Mouse (Mus musculus) megakaryocyte, adult 5-6 weeks (primary cell): ENCODE measurements at regions not wholly inside any gene's neighbourhood (a gene's known extent, or its start where the extent isn't known, plus 50 kb on each side); places are given as distances from the start of the nearest gene placed in this dataset.
A peak's percentile ranks its signal among the peaks of the same experiment; 100 is the strongest.

Source experiments
- ATAC-seq: 2 replicates; pipeline ENCODE4 v1.8.0; 2016; ENCODE audit warnings: mild to moderate bottlenecking, inconsistent platforms; ENCODE audit not compliant: poor library complexity, severe bottlenecking

DNA sequence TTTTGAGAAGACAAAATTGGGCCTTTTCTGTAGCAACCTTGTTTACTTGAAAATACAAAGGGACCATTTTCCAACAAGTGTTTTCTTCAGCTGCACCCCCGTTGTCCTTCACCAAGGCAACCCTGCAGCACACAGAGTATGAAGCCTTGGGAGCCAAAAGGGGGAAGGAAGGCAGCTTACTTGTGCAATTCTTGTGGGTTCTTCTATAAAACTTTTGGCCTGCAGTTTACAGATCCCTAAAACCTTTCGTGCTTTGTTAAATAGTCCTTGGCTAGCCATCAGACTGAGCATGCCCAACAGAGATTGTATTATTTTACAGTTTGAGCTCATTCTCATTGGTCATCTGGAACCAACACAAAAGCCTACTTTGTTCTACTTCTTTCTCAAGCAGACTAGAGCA is 140.6 kb upstream of the H2al1a start:
- peak; percentile 51; the same call in 1 of the 2 replicates for ATAC-seq

DNA sequence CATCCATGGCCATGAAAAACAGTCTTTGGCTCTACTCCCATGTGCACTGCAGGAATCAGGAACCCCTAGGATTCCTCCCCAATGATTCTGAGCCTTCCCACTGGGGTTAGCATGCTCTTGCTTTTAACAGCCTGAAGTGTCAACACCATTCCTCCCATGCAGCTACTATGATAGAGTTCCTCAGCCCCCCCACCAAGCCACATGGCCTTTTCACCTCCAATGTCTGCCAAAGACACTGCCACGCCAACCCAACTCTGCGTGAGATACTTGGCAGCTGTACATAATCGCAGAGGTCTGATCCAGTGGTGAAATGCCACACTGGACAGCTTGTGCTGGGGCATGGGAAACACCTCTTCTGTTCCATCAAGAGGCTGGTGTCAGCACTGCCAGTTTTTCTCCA is 128.6 kb upstream of the H2al1a start:
- ATAC-seq, result no peak

DNA sequence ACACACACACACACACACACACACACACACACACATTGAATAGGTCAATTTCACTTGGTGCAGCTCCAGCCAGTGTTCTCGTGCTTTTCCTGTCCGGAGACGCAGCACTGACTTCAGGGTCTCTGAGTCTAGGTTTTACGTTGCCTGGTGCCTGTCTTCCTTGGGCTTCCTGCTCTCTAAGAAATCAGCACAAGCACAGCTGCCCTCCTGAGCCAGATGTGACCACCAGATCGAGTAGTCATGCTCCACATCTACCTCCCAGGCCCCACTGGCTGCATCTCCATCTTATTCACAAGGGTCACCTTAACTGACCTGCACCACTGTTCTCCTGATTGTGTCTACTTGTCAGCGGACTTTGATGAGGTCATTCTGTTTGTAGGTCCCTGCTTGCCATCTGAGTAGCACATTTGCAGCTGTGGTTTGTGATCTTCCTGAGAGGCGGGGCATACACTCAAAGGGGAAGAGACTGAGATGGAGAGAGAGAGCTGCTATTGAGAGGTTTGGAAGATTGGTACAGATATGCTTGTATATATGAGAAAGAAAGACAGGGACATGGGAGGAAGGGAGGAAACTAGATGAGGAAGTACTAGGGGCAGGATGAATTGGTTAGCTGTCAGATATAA is 118.8 kb upstream of the H2al1a start:
- ATAC-seq, result peak; percentile 60; the same call in 1 of the 2 replicates

DNA sequence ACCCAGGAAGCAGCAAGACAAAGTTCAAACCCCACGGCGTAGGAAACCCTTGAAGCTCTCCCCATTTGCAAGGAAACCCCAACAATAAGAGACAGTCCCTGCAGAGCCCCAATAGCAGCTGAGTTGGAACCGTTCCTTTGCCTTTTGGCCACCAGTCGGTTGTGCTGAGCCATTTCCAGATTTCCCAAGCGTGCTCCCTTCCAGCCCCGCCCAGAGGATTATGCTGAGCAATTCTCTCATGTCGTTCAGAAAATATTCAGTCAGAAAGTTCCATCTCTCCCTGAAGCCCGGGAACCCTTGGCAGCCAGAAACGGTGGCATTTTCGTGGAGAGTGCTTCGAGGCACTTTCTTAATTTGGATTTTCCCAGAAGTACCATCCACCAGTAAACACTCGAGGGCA is 117.2 kb upstream of the H2al1a start:
- ATAC-seq, result no peak

DNA sequence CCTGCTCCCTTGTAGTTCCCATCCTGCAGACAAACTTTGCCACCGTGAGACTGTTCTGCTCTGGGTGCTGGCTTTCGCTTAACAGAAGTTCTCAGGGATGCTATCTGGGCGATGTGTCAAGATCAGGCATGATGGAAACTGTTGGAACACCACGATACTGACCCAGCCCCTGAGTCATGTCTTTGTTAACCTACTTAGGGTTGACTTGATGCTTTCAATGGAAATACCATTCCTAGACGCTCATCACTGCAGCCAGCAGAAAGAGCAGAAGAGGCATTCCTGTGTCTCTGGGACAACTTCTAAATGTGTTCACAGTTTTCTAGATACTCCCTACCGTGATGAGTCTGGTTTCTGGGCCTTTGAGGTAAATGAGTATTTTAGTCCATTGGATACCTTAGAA is 108.2 kb upstream of the H2al1a start:
- ATAC-seq, result no peak

DNA sequence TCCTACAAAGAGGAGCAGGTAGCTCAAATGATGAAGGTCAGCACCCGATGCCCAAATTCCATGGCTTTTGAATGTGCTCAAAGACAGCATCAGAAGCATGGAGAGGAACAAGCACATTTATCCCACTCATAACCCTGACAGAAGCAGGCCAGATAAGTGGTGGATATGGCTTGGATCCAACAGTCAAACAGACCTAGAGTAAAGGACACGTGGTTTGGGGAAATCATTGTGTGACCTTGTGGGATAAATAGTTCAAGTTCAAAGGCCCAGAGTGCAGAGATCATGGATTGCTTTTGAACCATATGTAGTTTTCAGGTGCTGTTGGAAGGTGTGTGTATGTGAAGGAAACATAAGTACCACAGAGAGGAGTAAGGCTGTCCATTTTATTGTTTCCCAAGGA is 94.9 kb upstream of the H2al1a start:
- ATAC-seq, result no peak

DNA sequence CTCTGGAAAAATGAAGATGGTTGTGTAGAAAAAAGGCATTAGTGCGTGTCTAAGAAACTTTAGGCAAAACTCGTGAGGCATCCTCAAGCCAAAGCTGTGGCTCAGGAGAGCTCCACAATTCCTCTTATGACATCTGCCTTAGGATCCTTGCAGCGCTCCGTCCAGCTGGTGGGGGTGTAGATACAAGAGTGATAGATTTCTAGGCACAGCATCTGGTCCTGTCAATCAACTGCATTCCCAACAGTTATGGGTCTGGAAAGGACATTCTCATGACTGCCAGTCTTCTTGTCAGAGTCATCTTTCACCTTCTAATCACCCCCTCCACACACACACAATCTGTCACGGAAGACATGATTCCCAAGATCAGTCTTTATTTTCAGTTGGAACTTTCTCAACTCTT is 89.2 kb upstream of the H2al1a start:
- ATAC-seq, result no peak

DNA sequence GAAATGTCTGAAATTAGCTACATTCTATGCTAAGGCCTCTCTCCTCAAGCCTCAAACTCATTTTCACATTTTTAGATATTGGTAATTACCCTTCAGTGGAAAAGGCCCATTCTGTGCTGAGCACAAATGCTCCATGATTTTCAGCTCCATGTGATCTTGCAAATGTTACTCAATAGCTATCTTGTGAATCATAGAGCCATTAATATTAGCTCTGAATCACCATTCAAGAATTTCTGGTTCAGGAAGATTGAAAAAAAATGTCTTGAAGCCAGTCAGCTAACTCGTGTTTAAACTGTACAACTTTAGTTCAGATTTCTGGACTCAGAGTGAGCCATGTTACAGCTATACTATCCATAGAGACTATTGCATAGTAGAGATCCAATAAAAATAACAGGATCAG is 86.2 kb upstream of the H2al1a start:
- no peak for ATAC-seq

DNA sequence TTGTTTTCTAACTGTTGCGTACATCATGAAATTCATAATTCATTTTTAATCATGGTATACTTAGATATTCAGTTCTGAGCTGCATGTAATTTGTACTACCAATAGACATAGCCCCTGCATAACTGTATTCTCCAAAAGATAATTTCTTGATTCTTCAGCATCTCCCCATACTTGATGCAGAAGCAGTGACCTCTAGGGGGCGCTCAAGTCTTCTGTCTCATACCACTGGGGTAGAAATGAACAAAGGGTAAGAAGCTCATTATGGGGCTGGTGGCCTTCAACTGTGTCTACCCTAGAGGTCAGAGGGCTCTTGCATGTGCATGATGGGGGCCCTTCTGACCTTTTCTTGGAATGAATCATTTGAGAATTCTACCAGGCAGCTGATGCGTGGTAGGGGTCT is 85.6 kb upstream of the H2al1a start:
- peak; percentile 52; the same call in 1 of the 2 replicates for ATAC-seq

DNA sequence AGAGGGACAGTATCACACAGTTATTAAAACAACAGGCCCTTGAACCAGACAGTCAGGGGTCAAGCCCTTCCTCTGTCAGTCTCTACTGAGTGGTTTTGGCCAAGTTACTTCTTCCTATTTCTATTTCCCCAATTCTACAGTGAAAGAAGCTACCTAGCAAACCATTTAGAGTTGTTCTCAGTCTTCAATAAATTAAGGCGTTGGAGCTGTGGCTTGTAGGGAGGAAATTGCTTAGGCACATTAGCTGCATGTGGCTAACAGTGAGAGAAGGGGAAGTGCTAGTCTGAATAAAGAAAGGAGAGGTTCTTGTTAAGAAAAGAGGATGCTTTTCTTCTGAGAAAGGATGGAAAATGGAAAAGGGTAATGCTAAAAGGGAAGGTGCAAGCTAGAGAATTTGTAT is 60.0 kb upstream of the H2al1a start:
- ATAC-seq, result peak; percentile 96

DNA sequence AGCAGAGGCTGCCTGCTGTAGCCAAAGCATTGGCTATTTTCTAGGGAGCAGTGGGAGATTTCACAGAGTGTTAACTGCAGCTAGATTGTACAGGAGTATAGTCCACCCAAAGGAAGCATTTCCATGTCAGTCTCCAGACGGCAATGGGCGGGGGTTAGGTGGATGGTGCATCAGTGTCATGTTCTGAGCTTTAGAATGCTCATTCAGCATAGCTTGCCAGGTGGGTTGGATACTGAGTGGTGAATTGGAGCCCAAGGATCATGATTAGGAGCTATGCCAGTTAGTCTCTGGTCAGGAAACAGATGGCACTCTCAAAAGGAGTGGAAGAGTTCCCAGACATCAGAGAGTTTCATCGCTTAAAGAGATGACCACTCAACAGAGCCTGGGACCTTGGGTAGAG is 53.5 kb upstream of the H2al1a start:
- ATAC-seq, result no peak
